Mouse (Mus musculus) 3134 (cell line): ENCODE measurements around the gene Sycp2l.

Experiments
- DNase-seq: peaks from one replicate; pipeline ENCODE4 v3.0.0-alpha.2; 2011; ENCODE audit warnings: low spot score; ENCODE audit not compliant: insufficient read length; ENCODE audit errors: extremely low read depth

Gene Sycp2l

GRCm38 (mm10) chr13:41113940-41114339 is at the start of gene Sycp2l:
Gene Sycp2l, plus strand, starts transcription at chr13:41114307.
- no peak for DNase-seq

- DNase-seq, result no peak
Observed at GRCm38 (mm10) chr13:41067618-41068017, 46.5 kb upstream of the Sycp2l start.

- DNase-seq, result no peak
Observed at GRCm38 (mm10) chr13:41071617-41072016, 42.5 kb upstream of the Sycp2l start.

GRCm38 (mm10) chr13:41073819-41074218 is 40.3 kb upstream of the Sycp2l start:
- no peak for DNase-seq

- no peak for DNase-seq
Observed at GRCm38 (mm10) chr13:41077921-41078320, 36.2 kb upstream of the Sycp2l start.

- DNase-seq, result no peak
Observed at GRCm38 (mm10) chr13:41078690-41079420, 35.3 kb upstream of the Sycp2l start.

- DNase-seq, result peak; percentile 11
Observed at GRCm38 (mm10) chr13:41079421-41079780, 34.7 kb upstream of the Sycp2l start, which contains the start of gene Mak. Gene Mak, minus strand, starts transcription at chr13:41079706.

GRCm38 (mm10) chr13:41079859-41080258 is 34.2 kb upstream of the Sycp2l start:
- DNase-seq, result no peak

- no peak for DNase-seq
Observed at GRCm38 (mm10) chr13:41080700-41081099, 33.4 kb upstream of the Sycp2l start.

GRCm38 (mm10) chr13:41084521-41084920 is 29.6 kb upstream of the Sycp2l start:
- DNase-seq, result no peak

- no peak for DNase-seq
Observed at GRCm38 (mm10) chr13:41085140-41085539, 29.0 kb upstream of the Sycp2l start.

GRCm38 (mm10) chr13:41088746-41089145 is 25.4 kb upstream of the Sycp2l start:
- DNase-seq, result no peak

GRCm38 (mm10) chr13:41091271-41091670 is 22.8 kb upstream of the Sycp2l start:
- DNase-seq, result no peak

GRCm38 (mm10) chr13:41094160-41094559 is 19.9 kb upstream of the Sycp2l start:
- no peak for DNase-seq

GRCm38 (mm10) chr13:41097324-41098058 is 16.6 kb upstream of the Sycp2l start:
- no peak for DNase-seq

GRCm38 (mm10) chr13:41098325-41098724 is 15.8 kb upstream of the Sycp2l start:
- DNase-seq, result no peak

GRCm38 (mm10) chr13:41100031-41100430 is 14.1 kb upstream of the Sycp2l start:
- DNase-seq, result no peak

GRCm38 (mm10) chr13:41103841-41104525 is 10.1 kb upstream of the Sycp2l start:
- no peak for DNase-seq

GRCm38 (mm10) chr13:41105541-41105940 is 8.6 kb upstream of the Sycp2l start:
- DNase-seq, result no peak

GRCm38 (mm10) chr13:41110935-41111334 is 3.2 kb upstream of the Sycp2l start, which contains the start of gene Gcm2:
Gene Gcm2, minus strand, starts transcription at chr13:41111035.
- DNase-seq, result no peak

GRCm38 (mm10) chr13:41119152-41119945 is 5.2 kb downstream of the Sycp2l start:
- no peak for DNase-seq
